Mouse (Mus musculus) spleen, postnatal 10 days (tissue): Measurements from ENCODE around the gene Lrmda.

Experiments used
- DNase-seq, 2 experiments: peaks; one replicate each; pipeline ENCODE4 v3.0.0; 2021 to 2022; ENCODE audit warnings: low spot score in 2 of 2

The Lrmda gene

DNA sequence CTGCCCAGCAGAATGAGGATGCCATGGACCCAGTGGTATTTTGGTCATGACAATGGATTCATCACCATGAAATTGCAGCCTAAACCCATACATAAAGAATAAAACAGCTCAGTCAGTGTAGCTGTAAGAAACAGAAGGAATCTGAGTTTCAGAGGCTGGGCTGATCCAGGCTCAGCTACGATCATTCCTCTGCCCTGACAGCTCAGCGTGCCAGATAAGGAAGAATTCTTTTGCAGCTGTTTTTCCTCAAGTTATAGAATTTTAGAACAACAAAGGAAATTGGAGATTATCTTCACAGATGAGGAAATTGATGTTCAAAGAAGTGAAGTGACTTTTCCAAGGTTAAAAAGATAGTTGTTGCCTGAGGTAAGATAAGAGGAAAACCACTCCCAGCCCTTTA is 921.1 kb downstream of the Lrmda start:
- no peak for DNase-seq

DNA sequence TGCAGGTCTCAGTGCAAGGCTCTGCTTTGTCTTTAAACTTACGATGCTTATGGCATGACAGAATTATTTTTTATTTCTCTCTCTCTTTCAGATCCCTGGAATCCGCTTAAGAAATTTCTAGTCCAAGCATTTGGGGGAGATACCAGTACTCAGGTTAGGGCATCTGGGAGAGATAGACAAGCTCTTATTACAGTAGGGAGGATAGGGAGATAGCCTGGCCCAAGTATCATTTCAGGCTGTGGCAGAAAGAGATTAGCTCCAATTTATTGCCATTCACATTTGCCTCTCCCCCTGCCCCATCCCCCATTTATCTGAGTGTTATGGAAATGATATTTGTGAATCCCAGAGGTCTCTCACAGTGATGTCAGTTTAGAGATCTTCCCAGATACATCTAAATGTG is 923.1 kb downstream of the Lrmda start:
- DNase-seq: no peak

DNA sequence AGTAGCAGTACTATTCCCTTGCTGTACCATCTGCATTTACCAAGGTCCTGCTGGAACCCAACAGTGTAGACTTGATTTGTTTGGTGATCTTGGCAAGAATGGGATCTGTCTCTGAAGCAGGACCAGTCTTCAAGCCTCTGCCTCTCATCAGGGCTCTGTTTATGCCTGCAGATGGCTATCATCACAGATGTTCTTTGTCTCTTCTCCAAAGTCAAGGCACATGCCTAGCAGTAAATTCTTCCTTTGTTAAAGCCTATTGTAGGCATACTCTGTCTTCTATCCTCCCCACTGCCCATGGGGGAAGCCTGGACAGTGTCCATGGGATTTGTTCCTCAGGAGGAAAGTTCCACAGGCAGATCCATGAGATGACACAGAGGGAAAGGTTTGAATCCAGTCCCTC is 930.0 kb downstream of the Lrmda start:
- no peak for DNase-seq

DNA sequence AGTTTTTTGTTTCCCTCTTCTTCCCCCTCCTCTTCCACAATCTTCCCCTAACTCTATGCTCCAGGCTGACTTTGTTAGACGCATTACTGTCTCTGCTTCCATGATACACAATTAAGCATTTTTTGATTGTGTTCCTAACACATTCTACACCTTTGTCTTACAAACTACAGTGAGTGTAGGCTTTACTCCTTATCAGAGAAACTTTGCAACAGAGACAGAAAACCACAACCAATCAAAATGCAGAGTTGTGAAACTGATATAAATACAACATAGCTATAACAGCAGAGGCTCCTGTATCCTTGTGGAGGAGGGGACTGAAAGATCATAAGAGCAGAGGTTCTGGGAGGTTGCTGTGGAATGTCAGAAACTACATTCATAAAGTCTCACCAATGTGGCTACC is 933.5 kb downstream of the Lrmda start:
- DNase-seq: no peak

DNA sequence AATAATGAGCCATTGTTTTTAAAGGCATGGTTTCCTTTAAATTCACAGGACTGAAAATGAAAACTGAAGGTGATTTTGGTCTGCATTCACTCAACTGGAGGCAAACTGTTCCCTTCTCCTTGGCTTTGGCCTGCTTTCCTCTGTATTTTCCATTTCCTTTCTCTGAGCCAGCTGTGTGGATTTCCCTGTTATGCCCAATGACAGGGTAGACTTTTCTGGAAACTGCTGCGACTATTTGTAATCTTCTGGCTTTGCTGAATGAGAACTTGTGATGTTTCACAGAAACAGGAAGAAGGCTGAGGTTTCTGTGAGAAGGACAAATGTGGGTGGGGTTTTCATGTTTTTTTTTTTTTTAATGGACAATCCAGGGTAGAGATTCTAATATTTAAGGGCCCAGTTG is 940.7 kb downstream of the Lrmda start:
- DNase-seq: no peak

DNA sequence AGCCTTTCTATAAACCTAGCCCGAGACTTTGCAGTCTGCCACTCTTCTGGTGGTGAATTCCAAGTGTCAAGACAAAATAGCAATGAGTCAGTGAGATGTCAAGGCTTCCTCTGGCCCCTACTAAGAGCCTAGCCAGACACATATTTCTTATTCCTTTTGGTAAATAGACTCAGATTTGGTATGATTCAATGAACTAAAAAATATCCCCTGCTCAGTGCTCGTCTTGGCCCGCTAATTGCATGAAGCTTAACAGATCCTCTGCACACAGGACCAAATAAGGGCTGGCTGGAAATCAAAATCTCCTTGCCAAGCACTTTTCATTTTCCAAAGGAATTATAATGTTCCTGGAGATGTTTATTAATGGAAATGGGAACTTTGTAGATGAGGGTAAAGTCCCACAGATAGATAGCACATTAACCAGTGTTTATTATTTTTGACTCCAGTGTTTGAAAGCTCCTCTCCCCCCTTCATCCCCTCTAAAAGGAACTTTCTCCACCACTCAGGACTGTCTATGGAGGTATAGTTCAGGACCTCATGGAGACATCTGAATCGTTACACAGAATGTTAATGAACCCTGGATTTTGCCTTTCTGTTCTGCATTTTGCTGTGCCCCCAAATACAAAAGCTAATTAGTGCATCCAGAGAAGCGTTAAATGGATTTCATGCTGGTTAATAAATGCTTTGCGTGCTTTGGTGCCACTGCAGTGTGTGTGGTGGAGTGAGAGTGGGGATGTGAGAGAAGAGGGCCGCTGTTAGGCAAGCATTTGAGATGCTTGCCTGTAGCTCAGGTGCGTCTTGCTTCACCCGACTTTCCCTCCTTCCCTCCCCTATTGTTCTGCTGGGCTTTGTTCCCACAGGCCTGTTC is 945.5 kb downstream of the Lrmda start:
- DNase-seq: no peak

DNA sequence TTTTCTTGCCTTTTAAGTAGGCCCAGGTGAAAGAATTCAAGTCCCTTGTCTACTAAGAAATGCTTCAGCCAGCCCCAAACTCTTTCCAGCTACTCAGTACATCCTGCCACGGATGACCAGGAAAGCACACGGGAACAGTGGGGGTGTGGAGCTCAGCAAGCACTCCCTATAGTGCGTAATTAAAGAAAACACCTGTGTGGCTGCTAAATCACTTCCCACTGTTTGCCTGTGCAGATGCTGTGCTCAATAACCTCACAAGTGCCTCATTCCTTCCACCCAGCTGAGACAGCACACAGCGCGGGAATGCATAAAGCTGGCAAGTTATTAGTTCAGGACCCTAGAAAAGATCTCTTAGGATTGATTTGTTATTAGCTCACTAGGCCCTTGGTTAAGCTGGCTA is 949.2 kb downstream of the Lrmda start:
- DNase-seq: no peak

- no peak for DNase-seq
These were observed 967.2 kb downstream of the Lrmda start for GRCm38 (mm10) chr14:22986736-22987135.

GRCm38 (mm10) chr14:22988090-22988669 is 968.7 kb downstream of the Lrmda start:
- no peak for DNase-seq

- DNase-seq: no peak
These were observed 975.8 kb downstream of the Lrmda start for GRCm38 (mm10) chr14:22995184-22995935.

- no peak for DNase-seq
These were observed 979.4 kb downstream of the Lrmda start for GRCm38 (mm10) chr14:22998906-22999305.

GRCm38 (mm10) chr14:23011989-23012388 is 992.5 kb downstream of the Lrmda start:
- DNase-seq: no peak

GRCm38 (mm10) chr14:23014747-23015286 is 995.3 kb downstream of the Lrmda start:
- no peak for DNase-seq

GRCm38 (mm10) chr14:23015321-23016067 is 996.0 kb downstream of the Lrmda start:
- DNase-seq: no peak

GRCm38 (mm10) chr14:23016068-23016611 is 996.6 kb downstream of the Lrmda start:
- no peak for DNase-seq

GRCm38 (mm10) chr14:23041002-23041401 is 1021.5 kb downstream of the Lrmda start:
- DNase-seq: no peak

GRCm38 (mm10) chr14:23045322-23045721 is 1025.8 kb downstream of the Lrmda start:
- no peak for DNase-seq

DNA sequence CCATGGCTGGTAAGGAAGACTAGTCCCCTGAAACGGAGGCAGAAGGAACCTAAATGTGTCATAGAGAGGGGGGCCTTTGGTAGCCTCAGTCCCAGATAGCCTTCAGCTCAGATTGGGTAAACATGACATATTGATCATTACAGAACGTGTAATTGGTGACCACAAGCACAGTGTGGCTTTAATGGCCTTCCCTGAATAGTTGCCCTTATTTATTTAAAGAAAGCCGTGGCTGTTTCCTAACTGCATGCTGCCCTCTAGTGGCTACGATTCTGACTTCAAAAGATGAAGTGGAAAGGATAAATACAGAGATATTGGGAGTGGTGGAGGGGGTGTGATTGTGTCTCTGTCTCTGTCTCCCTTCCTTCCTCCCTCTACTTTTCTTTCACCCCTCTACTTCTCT is 1026.8 kb downstream of the Lrmda start:
- DNase-seq: peak; percentile 6 to 54

DNA sequence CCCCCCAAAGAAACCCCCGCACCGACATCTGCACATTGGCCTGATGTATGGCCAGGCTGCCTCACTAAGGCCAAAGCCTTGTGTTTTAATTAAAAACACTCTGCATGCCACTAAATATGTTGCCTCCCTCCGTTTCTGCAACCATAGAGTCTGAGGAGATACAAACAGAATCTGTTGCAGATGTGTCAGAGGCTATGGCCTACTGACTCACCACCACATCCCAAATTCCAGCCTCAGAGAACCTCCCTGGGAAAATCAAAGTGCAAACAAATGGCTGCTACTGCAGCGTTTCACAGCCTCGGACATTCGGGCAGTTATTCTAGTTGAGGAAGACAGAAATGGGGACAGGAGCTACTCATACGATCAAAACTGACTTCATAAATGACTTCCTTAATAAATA is 1031.9 kb downstream of the Lrmda start:
- DNase-seq: no peak

DNA sequence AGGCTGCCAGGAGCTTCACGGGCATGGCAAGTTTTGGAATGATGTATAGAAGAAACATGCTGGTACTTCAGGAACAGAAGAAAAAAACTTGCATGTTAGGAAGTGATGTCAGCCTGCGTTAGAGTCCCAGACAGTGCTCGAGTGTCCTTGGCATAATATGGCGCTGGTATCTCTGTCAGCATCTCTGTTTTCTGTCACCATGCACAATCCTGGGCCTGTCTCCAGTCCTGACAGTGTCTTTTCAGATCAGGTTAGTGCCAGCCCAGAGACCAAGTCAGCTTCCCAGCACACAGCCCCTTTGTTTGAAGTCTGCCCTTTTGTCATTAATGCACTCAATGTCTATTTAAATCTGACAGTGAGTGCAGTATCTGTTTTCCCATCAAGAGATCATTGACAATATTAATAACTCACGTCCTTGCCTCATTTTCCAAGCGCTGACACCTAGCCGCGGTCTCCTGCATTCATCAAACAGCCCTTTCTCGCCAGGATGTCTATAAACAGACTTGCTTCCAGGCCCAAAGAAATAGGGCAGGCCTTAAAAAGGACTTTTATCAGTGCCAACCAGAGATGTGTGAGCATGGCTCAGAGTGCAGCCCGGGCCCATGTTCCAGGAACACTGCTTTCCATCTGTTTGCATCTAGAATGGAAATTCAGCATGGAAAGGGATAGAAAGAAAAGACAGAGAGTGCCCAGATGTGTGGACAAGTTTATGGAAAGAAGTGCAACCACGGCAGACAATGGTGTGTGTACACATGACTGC is 1033.5 kb downstream of the Lrmda start:
- DNase-seq: no peak
